Mouse (Mus musculus) olfactory bulb, adult 2 months (tissue): Measurements from ENCODE around the gene Nelfb.

Experiments
- CTCF ChIP-seq: fragments of 200-500 bp; IDR thresholded peaks from 2 replicates; pipeline ENCODE4 v1.5.1; 2012; ENCODE audit warnings: low read depth, mild to moderate bottlenecking, low read length, moderate library complexity; ENCODE audit not compliant: insufficient read depth
- POLR2A ChIP-seq: fragments of 200-500 bp; IDR thresholded peaks from 2 replicates; pipeline ENCODE4 v1.6.1; 2012; ENCODE audit warnings: mild to moderate bottlenecking, low read depth, low read length, moderate library complexity; ENCODE audit not compliant: insufficient read depth

DNA sequence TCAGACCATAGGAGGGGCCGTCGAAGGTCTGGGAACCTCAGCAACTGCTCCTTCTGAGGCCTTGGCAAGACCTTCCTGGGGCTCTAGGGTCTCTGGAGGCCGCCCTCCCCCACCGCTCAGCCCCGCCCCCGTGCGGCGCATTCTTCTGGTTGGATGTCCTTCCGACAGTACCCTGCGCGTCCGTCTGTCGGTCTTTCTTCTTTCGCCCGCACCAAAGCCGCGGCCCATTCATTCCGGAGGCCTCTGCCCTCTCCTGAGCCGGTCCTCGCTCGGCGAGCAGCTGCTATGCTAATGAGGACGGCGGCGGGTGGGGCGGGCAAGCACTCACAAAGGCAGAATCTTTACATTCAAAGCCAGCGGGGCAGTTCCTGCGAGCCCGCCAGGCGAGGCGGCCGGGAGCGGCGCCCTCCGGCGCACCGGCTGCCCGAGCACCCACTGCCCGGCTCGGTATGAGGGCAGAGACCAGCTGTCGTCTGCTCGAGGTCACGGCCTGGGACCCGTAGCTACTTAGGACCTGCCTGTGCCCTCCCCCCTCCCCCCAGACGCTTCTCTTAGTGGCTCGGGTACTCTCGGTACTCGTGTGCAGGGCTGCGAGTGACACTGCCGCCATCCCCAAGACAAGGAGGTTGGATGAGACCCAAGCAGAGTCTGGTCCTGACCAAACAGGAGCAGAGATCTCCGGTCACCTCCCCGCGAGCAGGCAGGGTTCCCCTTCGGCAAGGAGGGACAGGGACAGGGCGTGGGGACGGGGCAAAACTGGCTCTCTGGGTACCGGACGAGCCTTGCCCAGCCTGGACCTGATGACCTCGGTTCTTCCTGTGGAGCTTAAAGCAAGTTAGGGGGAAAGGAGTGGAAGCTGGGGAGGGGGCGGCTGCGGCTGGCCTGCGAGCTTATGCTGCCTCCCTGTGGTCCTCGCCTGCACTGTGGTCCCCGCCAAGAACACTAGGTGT lies 25.4 kb downstream of the Nelfb start:
- no peak for TF ChIP-seq CTCF
- no peak for TF ChIP-seq POLR2A
